Mouse (Mus musculus) ES-E14 (cell line): Measurements from ENCODE around the gene Abca4. TPM values are rescaled to one million over a fixed set of nuclear protein-coding genes. Genes with fewer than 3 reads are reported as not detected.
"Not testable (repeated sequence)": the region's sequence is repeated elsewhere in the genome, so short reads cannot be mapped to it uniquely, and the experiment has no call there.

ENCODE experiments used
- DNase-seq: peaks from one replicate; pipeline ENCODE4 v3.0.0-alpha.2; 2013; ENCODE audit warnings: low read depth, low spot score
- H3K27ac ChIP-seq: 2 replicates; pipeline ENCODE4 v1.5.1; 2012; ENCODE audit warnings: low read depth, mild to moderate bottlenecking, low read length, moderate library complexity, mixed read lengths; ENCODE audit not compliant: poor library complexity, insufficient read depth, severe bottlenecking
- H3K36me3 ChIP-seq: 2 replicates; pipeline ENCODE4 v1.6.1; 2012; ENCODE audit warnings: mild to moderate bottlenecking, low read length, moderate library complexity, mixed read lengths; ENCODE audit not compliant: control insufficient read depth, poor library complexity, insufficient read depth, severe bottlenecking
- H3K4me1 ChIP-seq, 2 experiments: fragments of 150-350 bp in 1 of 2; sonication (generic) in 1 of 2; 2 replicates each; pipeline ENCODE4 v1.6.1; 2012; ENCODE audit warnings: low read length in 2 of 2, mild to moderate bottlenecking in 1 of 2, mixed read lengths in 1 of 2; ENCODE audit not compliant: control insufficient read depth in 2 of 2, insufficient read depth in 2 of 2, poor library complexity in 1 of 2
- H3K4me3 ChIP-seq, 2 experiments: fragments of 150-350 bp in 1 of 2; sonication (generic) in 1 of 2; 2 replicates each; pipeline ENCODE4 v1.5.1; 2012; ENCODE audit warnings: low read length in 2 of 2, low read depth in 1 of 2, mild to moderate bottlenecking in 1 of 2, mixed read lengths in 1 of 2; ENCODE audit not compliant: insufficient read depth in 1 of 2, poor library complexity in 1 of 2, severe bottlenecking in 1 of 2
- H3K9ac ChIP-seq: 2 replicates; pipeline ENCODE4 v1.6.1; 2012; ENCODE audit warnings: low read depth, mild to moderate bottlenecking, low read length, mixed read lengths; ENCODE audit not compliant: poor library complexity, insufficient read depth, severe bottlenecking
- H3K9me3 ChIP-seq: fragments of 150-350 bp; sonication (generic); 2 replicates; pipeline ENCODE4 v1.6.1; 2012; ENCODE audit warnings: low read depth, mild to moderate bottlenecking, low read length; ENCODE audit not compliant: control insufficient read depth, insufficient read depth
- CHD2 ChIP-seq: IDR thresholded peaks from 2 replicates; pipeline ENCODE4 v1.6.1; 2014; ENCODE audit warnings: mild to moderate bottlenecking, low read depth, low read length, inconsistent platforms
- HCFC1 ChIP-seq: IDR thresholded peaks from 2 replicates; pipeline ENCODE4 v1.6.1; 2012; ENCODE audit warnings: low read length, inconsistent platforms, borderline replicate concordance; ENCODE audit not compliant: insufficient read depth
- MAFK ChIP-seq: IDR thresholded peaks from 2 replicates; pipeline ENCODE4 v1.6.1; 2014; ENCODE audit warnings: mild to moderate bottlenecking, low read depth, low read length, inconsistent platforms; ENCODE audit not compliant: insufficient read depth
- ZC3H11A ChIP-seq: IDR thresholded peaks from 2 replicates; pipeline ENCODE4 v1.6.1; 2012; ENCODE audit warnings: low read depth, mild to moderate bottlenecking, inconsistent platforms, low read length, borderline replicate concordance
- ZNF384 ChIP-seq: IDR thresholded peaks from 2 replicates; pipeline ENCODE4 v1.6.1; 2012; ENCODE audit warnings: low read depth, low read length, inconsistent platforms
- in situ Hi-C, 2 experiments: fragments of 600-800 bp; cut with MboI; formaldehyde crosslinking; loops; one replicate each; pipeline ENCODE4 v1.15.1; 2025; ENCODE audit warnings: low sequenced_read_pairs in 2 of 2, inconsistent platforms in 1 of 2; ENCODE audit not compliant: unreplicated experiment in 2 of 2
- total RNA-seq: library from RNA; depleted of rRNA; stranded (reverse); fragments of 300-350 nt; gene quantifications from 2 replicates; pipeline ENCODE4 v1.2.3, GENCODE M21; 2012

Abca4 gene
- total RNA-seq, 1 experiment = 2.3 TPM

GRCm38 (mm10) chr3:122073595-122073994 lies 29.4 kb downstream of the Abca4 start:
- no peak overlapping the region for H3K4me3 ChIP-seq
- DNase-seq = no peak
- TF ChIP-seq ZNF384 = no peak
- TF ChIP-seq CHD2 = no peak
- no peak for TF ChIP-seq HCFC1
- no peak for TF ChIP-seq MAFK
- no peak for TF ChIP-seq ZC3H11A
- no peak overlapping the region for H3K27ac ChIP-seq
- no peaks in the 10 kb centered on the region for H3K9me3 ChIP-seq
- no peaks in the 10 kb centered on the region for H3K36me3 ChIP-seq
- H3K4me1 ChIP-seq = no peaks in the 10 kb centered on the region
- no peak overlapping the region for H3K9ac ChIP-seq
- in situ Hi-C loops = no loop called here

DNA sequence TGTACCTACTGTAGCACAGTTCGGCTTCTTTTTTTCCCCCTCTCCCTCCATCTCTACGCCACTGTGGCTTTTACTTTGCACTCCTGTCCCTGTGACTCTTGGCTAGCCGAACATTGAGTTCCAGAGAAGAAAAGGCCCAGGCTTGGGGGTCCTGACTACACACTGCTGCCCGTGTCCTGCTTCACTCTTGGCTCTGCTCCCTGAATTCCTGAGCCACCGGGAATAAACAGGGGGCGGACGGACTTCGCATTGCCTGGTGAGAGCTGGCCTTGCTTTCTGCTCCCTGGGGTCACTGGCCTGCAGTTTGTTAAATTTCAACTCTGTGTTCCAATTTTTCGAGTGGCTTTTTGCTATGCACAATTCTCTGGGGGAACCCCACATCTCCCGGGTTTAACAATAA lies 30.1 kb downstream of the Abca4 start:
- in situ Hi-C loops = no loop called here
- DNase-seq = no peak
- Histone ChIP-seq H3K4me3 (no peak overlapping the region), H3K36me3 (no peaks in the 10 kb centered on the region), H3K4me1 (no peaks in the 10 kb centered on the region), H3K9me3 (no peaks in the 10 kb centered on the region), H3K27ac (no peak overlapping the region), H3K9ac (no peak overlapping the region)
- no peak for TF ChIP-seq HCFC1
- no peak for TF ChIP-seq ZNF384
- TF ChIP-seq ZC3H11A = no peak
- TF ChIP-seq CHD2 = no peak
- no peak for TF ChIP-seq MAFK

DNA sequence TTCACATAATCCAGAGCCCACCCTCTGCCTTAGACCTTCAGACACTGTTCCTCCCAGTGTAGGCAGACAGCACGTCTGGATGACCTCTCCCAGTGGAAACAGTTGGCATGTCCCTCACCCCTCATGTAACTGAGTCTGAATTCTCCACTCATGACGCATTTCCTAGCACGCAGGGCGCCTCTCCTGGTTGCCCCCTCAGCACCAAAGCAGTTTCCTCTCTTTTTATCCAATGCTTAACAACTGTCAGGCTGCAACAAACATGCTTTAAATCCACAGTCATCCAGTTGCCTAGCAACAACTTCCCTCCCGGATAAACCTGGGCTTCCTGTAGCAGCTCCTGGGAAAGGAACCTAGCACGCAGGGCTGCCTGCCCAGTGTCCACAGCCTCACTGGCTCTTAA lies 33.9 kb downstream of the Abca4 start:
- in situ Hi-C loops = no loop called here
- no peak for TF ChIP-seq ZC3H11A
- no peak for TF ChIP-seq CHD2
- no peak for TF ChIP-seq ZNF384
- no peak for TF ChIP-seq MAFK
- no peak for TF ChIP-seq HCFC1
- no peak overlapping the region for H3K9ac ChIP-seq
- no peak for DNase-seq
- no peaks in the 10 kb centered on the region for H3K9me3 ChIP-seq
- no peaks in the 10 kb centered on the region for H3K4me1 ChIP-seq
- no peaks in the 10 kb centered on the region for H3K36me3 ChIP-seq
- H3K4me3 ChIP-seq = no peak overlapping the region
- H3K27ac ChIP-seq = no peak overlapping the region

DNA sequence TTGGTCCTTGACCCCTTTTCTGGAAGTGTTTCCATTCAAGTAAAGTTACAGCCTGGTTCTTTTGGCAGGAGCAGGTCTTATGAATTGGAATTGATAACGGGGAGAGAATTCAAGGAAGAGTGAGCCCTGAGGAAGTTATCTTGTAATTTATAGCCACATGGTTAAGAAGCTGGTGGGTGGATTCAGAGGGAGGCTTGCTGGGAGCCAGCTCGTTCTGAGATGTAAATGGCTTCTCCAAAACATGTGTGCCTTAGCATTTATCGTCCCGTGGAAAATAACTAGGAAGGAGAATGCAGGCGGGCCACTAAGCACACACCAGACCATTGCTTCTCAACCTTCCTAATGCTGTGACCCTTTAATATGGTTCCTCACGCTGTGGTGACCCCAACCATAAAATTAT lies 34.9 kb downstream of the Abca4 start:
- in situ Hi-C loops = no loop called here

DNA sequence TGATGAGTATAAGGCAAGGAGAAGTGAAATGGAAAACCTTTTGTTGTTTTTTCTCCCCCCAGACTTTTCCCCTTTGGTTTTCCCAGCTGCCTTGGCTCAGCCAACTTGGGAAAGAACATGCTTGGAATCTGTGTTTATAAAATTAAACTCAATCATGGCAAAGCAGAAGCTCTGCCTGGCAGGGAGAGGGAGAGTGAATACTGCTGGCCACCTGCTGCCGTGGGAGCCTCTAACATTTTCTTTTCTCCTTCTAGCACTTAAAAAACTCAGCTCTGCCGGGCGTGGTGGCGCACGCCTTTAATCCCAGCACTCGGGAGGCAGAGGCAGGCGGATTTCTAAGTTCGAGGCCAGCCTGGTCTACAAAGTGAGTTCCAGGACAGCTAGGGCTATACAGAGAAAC lies 37.4 kb downstream of the Abca4 start:
- H3K9ac ChIP-seq, H3K4me3 ChIP-seq, in situ Hi-C loops, H3K27ac ChIP-seq, DNase-seq, H3K36me3 ChIP-seq, H3K9me3 ChIP-seq: not testable (repeated sequence)
- H3K4me1 ChIP-seq = peaks cover 0 to 13% of the 10 kb centered on the region in 2 experiments; a peak in 3 of 4 replicates

More for the DNA sequence above, 34.9 kb downstream of the Abca4 start:
- Histone ChIP-seq H3K36me3 (no peaks in the 10 kb centered on the region), H3K27ac (no peak overlapping the region), H3K9ac (no peak overlapping the region), H3K9me3 (no peaks in the 10 kb centered on the region), H3K4me1 (peaks cover 0 to 5% of the 10 kb centered on the region in 2 experiments; a peak in 1 of 4 replicates), H3K4me3 (no peak overlapping the region)
- no peak for TF ChIP-seq ZNF384
- TF ChIP-seq MAFK = no peak
- TF ChIP-seq ZC3H11A = no peak
- TF ChIP-seq CHD2 = no peak
- TF ChIP-seq HCFC1 = no peak
- no peak for DNase-seq
